Mouse (Mus musculus) mouse trophoblast stem cell (cell line): Measurements from ENCODE around the gene Alk.
"Not testable (repeated sequence)": the region's sequence is repeated elsewhere in the genome, so short reads cannot be mapped to it uniquely, and the experiment has no call there.

Experiments
- in situ Hi-C, 2 experiments: fragments of 300-500 bp; cut with MseI, MboI; formaldehyde crosslinking; loops; 2 replicates in 1 of 2; 3 replicates in 1 of 2; pipeline ENCODE4 v1.15.1; 2025

The Alk gene

GRCm38 (mm10) chr17:72528481-72528880, 75.9 kb downstream of the Alk start:
- in situ Hi-C loops = no loop called here

GRCm38 (mm10) chr17:72527481-72527880, 76.9 kb downstream of the Alk start:
- in situ Hi-C loops = no loop called here

- in situ Hi-C loops = no loop called here
Observed at GRCm38 (mm10) chr17:72526356-72526755, 78.1 kb downstream of the Alk start.

GRCm38 (mm10) chr17:72524839-72525238, 79.6 kb downstream of the Alk start:
- in situ Hi-C loops = no loop called here

- in situ Hi-C loops = no loop called here
Observed at GRCm38 (mm10) chr17:72523006-72523405, 81.4 kb downstream of the Alk start.

- in situ Hi-C loops = no loop called here
Observed at GRCm38 (mm10) chr17:72522381-72522780, 82.0 kb downstream of the Alk start.

- in situ Hi-C loops = no loop called here
Observed at GRCm38 (mm10) chr17:72521353-72521752, 83.1 kb downstream of the Alk start.

GRCm38 (mm10) chr17:72510746-72511145, 93.7 kb downstream of the Alk start:
- in situ Hi-C loops = no loop called here

- in situ Hi-C loops = no loop called here
Observed at GRCm38 (mm10) chr17:72508678-72509394, 95.6 kb downstream of the Alk start.

- in situ Hi-C loops = no loop called here
Observed at GRCm38 (mm10) chr17:72505213-72505612, 99.2 kb downstream of the Alk start.

GRCm38 (mm10) chr17:72504581-72504980, 99.8 kb downstream of the Alk start:
- in situ Hi-C loops = no loop called here

GRCm38 (mm10) chr17:72495395-72495794, 109.0 kb downstream of the Alk start:
- in situ Hi-C loops = no loop called here

- in situ Hi-C loops = no loop called here
Observed at GRCm38 (mm10) chr17:72485623-72486022, 118.8 kb downstream of the Alk start.

- in situ Hi-C loops = not testable (repeated sequence)
Observed at GRCm38 (mm10) chr17:72479260-72479659, 125.2 kb downstream of the Alk start.

- in situ Hi-C loops = no loop called here
Observed at GRCm38 (mm10) chr17:72477889-72478405, 126.5 kb downstream of the Alk start.

GRCm38 (mm10) chr17:72476956-72477355, 127.5 kb downstream of the Alk start:
- in situ Hi-C loops = no loop called here

GRCm38 (mm10) chr17:72474166-72474565, 130.3 kb downstream of the Alk start:
- in situ Hi-C loops = no loop called here

- in situ Hi-C loops = no loop called here
Observed at GRCm38 (mm10) chr17:72448477-72448876, 155.9 kb downstream of the Alk start.

GRCm38 (mm10) chr17:72445204-72446177, 158.9 kb downstream of the Alk start:
- in situ Hi-C loops = no loop called here

GRCm38 (mm10) chr17:72417451-72417850, 187.0 kb downstream of the Alk start:
- in situ Hi-C loops = no loop called here

GRCm38 (mm10) chr17:72414676-72415075, 189.8 kb downstream of the Alk start:
- in situ Hi-C loops = no loop called here

GRCm38 (mm10) chr17:72404813-72405212, 199.6 kb downstream of the Alk start:
- in situ Hi-C loops = no loop called here
